Mouse (Mus musculus) macrophage (primary cell): ENCODE results near the gene Tmem151b. TPM values are rescaled to one million over a fixed set of nuclear protein-coding genes. Genes with fewer than 3 reads are reported as not detected.
A peak's percentile ranks its signal among the peaks of the same experiment; 100 is the strongest.

Experiments
- H3K27ac ChIP-seq: fragments of 350-480 bp; formaldehyde crosslinking; 2 replicates; pipeline ENCODE4 v1.9.0; 2021
- H3K36me3 ChIP-seq: fragments of 350-480 bp; formaldehyde crosslinking; 2 replicates; pipeline ENCODE4 v1.9.0; 2021; ENCODE audit errors: inconsistent target
- H3K4me3 ChIP-seq: fragments of 350-480 bp; formaldehyde crosslinking; 2 replicates; pipeline ENCODE4 v1.9.0; 2021; ENCODE audit errors: inconsistent target
- H3K79me2 ChIP-seq: fragments of 350-480 bp; formaldehyde crosslinking; 2 replicates; pipeline ENCODE4 v1.9.0; 2021; ENCODE audit errors: inconsistent target
- whole genome bisulfite sequencing: methylation state at CpG from one replicate; pipeline ENCODE4 v1.1.7; 2026; ENCODE audit warnings: inconsistent platforms; ENCODE audit not compliant: missing documents; 5-methylcytosine and 5-hydroxymethylcytosine counted together
- polyA plus RNA-seq: library from polyadenylated mRNA; stranded (reverse); fragments of 250-400 nt; gene quantifications from 3 replicates; pipeline ENCODE4 v1.2.4, GENCODE M21; 2018; ENCODE audit warnings: inconsistent platforms

Gene Tmem151b
- polyA plus RNA-seq, 1 experiment from 2014 or later = 0.03 TPM

DNA sequence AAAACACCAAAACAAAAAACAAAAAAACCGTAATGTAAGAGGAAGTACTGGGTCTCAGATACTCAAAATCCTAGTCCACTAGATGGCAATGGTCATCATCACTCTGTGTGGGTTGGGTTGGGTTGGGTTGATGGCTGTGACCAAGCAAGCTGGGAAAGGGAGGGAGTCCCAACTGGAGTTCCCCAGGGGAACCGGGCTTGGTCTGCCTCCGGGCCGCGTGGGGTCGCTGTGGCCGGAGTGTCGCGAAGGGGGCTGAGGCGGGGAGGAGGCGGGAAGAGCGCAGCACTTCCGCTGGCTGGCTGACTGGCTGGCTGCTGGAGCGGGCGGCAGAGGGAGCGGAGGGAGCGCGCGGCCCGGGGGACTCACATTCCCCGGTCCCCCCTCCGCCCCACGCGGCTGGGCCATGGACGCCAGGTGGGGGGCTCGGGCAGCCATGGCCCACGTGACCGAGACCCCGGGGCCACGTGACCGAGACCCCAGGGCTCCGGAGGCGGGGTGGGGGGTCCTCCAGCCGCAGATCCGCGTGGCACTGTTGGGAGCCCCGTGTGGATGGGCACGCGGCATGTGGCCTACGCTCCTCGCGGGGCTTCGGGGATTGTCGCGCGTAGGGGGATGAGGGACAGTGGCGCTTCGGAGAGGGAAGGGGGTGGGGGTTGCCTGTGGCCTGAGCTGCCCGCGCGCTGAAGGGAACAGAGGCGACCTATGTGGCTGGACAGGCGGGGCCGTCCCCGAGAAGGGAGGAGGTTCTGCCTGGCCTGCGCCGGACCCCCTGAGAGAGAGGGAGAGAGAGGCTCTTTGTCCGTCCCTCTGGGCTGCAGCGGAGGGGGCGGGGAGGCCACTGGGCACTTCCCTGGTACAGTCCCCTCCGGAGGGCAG lies 14.4 kb upstream of the Tmem151b start, which contains the start of gene Slc35b2:
Slc35b2 (plus strand) TSS at position 220 of the 876 bp plus-strand sequence.
- H3K36me3 ChIP-seq = peaks cover 40% of the 10 kb centered on the region
- peak within 1 kb of the TSS; percentile 73 for H3K4me3 ChIP-seq
- peaks cover 12% of the 10 kb centered on the region for H3K79me2 ChIP-seq
- WGBS = under 1% methylated on average over 52 of the region's 61 CpGs
- peak within 1 kb of the TSS; percentile 34 for H3K27ac ChIP-seq

DNA sequence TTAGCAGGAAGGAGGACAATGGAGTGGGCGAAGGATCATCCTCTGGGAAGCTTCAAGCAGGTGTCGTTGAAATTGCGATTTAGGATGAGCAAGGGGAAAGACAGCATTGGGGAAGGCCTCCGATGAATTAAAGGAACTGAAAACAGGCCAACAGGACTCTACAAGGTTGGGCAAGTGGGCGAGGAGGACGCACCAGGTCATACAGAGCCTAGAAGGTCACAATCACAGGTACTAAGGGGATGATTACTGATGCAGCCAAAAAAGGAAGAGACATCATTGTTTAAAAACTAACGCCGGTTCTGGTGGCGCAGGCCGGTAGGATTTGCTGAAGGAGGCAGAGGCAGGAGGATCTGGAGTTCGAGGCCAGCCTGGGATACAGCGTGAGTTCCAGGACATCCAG lies 13.7 kb upstream of the Tmem151b start:
- 46% methylated on average over 12 of the region's 12 CpGs for WGBS
- H3K4me3 ChIP-seq = no peak overlapping the region
- peaks cover 12% of the 10 kb centered on the region for H3K79me2 ChIP-seq
- H3K27ac ChIP-seq = no peak overlapping the region
- peaks cover 33% of the 10 kb centered on the region for H3K36me3 ChIP-seq

DNA sequence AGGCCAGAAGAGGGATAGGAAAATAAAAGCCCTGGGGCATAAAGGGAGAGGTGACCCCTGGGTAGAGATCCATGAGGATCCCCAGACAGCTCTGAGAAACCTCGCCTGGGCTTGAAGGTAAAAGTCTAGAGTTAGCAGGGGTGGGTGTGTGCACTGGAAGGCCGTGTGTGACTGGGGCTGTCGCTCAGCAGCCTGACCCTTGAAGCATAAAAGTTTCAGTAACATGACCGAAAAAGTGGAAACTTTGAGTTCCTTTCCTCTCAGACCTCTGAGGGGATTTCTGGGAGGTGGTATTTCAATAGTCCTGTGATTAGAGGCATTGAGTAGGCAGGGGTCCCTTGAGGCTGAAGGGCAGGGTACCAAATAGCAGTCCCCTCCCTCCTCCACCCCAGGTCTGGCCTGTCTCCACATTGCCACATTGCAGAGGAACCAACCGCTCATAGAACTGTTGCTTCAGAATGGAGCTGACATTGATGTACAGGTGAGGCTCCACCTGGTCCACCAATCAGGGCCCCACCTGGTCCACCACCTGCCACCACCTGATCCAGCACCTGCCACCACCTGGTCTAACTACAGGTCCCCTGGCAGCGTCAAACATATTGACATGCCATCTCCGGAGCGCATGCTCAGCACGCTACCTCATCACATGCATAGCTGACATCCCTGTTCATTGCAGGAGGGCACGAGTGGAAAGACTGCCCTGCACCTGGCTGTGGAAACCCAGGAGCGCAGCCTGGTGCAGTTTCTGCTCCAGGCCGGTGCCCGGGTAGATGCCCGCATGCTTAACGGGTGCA lies 10.5 kb upstream of the Tmem151b start:
- H3K4me3 ChIP-seq = no peak overlapping the region
- H3K79me2 ChIP-seq = peaks cover 13% of the 10 kb centered on the region
- no peak overlapping the region for H3K27ac ChIP-seq
- WGBS = 93% methylated on average over 13 of the region's 15 CpGs
- H3K36me3 ChIP-seq = peaks cover 16% of the 10 kb centered on the region; the same call in 1 of the 2 replicates

DNA sequence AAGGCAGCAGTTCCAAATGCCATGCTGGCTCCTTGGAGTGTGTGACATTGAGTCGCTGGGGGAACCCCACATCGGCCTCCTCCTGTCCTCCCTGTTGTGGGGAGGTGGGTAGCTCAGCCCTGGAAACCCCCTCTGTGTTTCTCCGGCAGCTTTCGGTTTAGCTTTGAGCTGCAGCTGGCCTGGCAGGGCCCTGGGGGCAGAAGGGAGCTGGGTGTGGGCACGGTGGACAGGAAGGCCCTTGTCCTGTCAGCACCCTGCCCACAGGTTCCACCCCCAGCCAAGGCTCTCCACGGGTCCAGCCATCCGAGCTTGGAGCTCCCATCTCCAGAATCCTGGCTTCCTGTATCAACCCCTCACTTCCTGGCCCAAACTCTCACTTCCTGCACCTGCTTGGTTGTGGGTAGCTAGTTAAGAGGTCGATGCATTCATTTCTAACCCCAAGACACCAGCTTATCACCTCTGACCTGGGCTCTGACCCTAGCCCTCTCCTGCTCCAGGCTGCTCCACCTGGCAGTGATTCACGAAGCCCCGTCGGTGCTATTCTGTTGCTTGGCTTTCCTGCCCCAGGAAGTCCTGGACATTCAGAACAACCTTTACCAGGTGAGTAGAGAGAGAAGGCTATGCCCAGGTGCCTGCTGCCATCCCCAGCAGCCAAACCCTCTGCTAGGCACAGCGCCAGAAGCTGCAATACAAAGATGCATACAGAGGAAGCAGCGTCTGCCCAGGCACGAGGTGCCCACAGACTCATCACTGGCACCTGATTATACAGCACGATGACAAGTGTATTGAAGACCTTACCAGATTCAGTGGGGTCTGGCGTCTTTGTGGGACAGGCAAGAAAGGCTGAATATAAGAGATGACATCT lies 8.8 kb upstream of the Tmem151b start:
- Histone ChIP-seq H3K79me2 (peaks cover 7% of the 10 kb centered on the region; the same call in 1 of the 2 replicates), H3K4me3 (no peak overlapping the region), H3K27ac (no peak overlapping the region), H3K36me3 (peaks cover 16% of the 10 kb centered on the region; the same call in 1 of the 2 replicates)
- WGBS = 34% methylated on average over 16 of the region's 16 CpGs

DNA sequence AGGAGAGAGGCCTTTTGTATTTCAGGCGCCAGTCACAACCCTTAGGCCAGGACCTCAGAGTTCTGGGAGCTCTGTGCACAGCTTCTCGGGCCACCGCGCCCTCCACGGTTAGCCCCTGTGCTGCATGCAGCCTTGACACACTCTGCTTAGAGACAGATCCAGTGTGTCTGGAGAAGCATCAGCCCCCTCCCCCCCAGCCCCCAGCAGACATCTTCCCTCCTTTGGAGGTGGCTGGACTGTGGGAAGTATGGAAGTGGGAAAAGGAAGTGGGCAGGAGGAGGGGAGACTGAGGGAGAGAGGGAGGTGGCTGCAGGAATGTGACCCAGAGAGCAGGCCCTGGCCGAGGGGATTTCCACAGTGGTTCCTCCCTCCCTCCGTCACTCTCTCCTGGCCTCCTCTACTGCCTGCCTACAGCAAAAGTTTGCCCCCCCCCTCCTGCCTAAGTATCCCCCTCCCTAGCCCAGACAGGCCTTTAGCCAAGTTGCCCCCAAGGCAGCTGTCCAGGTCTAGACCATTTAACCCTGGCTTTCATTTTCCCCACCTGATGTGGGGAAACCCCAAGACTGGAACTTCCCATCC lies 7.9 kb upstream of the Tmem151b start:
- H3K4me3 ChIP-seq = peak overlapping the region; percentile 60
- H3K27ac ChIP-seq = peak overlapping the region; percentile 37
- H3K36me3 ChIP-seq = peaks cover 16% of the 10 kb centered on the region; the same call in 1 of the 2 replicates
- 12% methylated on average over 7 of the region's 7 CpGs for WGBS
- peaks cover 7% of the 10 kb centered on the region; the same call in 1 of the 2 replicates for H3K79me2 ChIP-seq

DNA sequence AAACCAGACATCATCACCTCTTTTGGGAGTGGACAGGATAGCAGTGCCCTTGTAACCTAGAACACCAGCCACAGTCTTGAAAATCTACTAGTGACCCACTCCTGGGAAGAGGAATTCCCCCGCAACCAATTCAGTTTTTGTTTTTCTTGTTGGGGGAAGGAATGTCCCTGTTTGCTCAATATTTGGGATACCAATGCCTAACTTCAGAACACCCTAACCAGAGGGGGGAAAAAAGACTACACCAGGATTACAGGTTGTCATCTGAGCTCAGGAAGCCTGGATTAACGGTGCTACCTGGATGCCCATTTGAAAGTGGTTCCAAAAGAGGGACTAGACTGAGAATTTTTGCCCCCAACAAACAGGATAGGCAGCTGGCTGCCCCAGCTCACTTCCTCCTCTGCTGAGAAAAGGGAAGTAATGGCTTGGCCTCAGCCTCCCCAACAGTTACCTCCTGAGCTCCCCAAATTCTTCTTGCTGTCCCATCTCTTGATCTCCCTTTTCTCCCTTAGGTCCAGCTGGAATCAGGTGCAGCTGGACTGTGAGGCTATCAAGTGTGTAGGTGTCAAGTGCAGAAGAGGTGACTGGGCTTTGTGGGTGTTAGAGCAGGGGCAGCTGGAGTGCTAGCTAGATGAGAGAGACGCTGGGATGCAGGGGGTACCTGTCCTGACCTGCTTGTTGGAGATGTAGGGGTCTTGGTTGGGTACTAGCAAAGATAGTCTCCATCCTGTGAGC lies 7.2 kb upstream of the Tmem151b start:
- peaks cover 15% of the 10 kb centered on the region; the same call in 1 of the 2 replicates for H3K36me3 ChIP-seq
- H3K27ac ChIP-seq = peak overlapping the region; percentile 37
- WGBS = 3% methylated on average over 3 of the region's 3 CpGs
- H3K79me2 ChIP-seq = peaks cover 7% of the 10 kb centered on the region; the same call in 1 of the 2 replicates
- peak overlapping the region; percentile 60 for H3K4me3 ChIP-seq

DNA sequence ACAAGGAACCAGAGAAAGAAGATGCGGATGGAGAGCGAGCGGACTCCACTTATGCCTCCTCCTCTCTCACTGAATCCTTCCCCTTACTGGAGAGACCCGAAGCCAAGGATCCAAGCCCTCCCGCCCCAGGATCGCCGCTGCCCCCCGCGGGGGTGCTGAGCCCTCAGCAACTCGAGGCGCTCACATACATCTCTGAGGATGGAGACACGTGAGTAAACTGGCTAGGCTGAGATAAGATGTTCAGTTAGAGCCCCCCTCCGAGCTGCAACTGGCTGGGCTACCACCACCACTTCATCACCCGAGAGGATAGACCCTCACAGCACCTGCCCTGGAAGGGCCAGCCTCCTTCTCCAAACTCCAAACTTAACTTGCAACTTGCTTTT lies 6.6 kb upstream of the Tmem151b start:
- 1% methylated on average over 14 of the region's 14 CpGs for WGBS
- Histone ChIP-seq H3K4me3 (peak overlapping the region; percentile 60), H3K36me3 (peaks cover 11% of the 10 kb centered on the region; the same call in 1 of the 2 replicates), H3K79me2 (peaks cover 7% of the 10 kb centered on the region; the same call in 1 of the 2 replicates), H3K27ac (peak overlapping the region; percentile 37)

DNA sequence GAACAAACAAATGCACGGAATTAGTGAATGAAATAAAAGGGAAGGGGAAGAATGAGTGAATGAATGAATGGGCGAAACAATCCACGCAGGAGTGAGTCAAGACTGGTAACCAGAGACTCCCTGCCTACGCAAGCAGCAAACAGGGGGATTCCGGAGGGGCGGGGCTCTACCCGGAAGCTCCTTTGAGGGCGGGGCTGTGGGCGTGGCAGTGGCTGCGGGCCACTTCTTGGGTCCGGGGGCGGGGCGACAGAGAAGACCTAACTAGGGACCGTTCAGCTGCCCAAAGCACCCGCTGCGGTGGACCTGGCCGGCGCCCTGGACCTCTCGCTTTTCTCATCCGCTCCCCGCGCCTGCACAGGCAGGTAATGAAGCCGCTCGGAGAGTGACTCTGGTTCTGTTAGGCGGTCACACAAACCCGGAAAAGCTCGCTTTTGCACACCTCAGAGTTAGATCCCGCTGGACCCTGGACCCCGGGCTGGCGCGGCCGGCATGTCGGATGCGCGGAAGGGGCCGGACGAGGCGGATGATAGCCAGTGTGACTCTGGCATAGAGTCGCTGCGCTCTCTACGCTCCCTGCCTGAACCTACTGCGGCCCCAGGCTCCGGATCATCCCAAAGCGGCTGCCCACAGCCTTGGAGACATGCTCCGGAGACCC lies 6.1 kb upstream of the Tmem151b start, which contains the start of gene Nfkbie:
Nfkbie (plus strand) TSS at position 252 of the 655 bp plus-strand sequence.
- WGBS = 0% methylated on average over 42 of the region's 45 CpGs
- peak within 1 kb of the TSS; percentile 60 for H3K4me3 ChIP-seq
- peak within 1 kb of the TSS; percentile 37 for H3K27ac ChIP-seq
- H3K36me3 ChIP-seq = peaks cover 7% of the 10 kb centered on the region; the same call in 1 of the 2 replicates
- peaks cover 7% of the 10 kb centered on the region; the same call in 1 of the 2 replicates for H3K79me2 ChIP-seq

DNA sequence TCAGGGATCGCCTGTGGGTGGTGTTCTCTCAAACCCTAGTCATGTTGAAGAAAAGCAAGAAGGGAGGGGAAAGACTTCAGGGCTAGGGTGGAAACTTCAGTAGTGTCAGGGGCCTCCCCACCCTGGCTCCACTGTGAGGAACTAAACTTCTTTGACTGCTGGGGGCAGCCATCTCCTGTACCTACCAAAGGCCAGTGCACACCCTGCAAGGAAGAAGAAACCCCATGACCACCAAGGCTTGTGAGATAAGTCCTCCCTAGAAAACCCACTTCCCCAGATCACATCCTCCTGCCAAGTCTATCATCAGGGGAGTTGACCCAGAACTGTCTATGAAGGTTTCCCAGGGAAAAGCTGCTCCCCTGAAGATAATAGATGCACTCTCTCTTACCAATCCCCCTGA lies 4.9 kb upstream of the Tmem151b start:
- no peak overlapping the region for H3K27ac ChIP-seq
- H3K4me3 ChIP-seq = no peak overlapping the region
- 36% methylated on average over 1 of the region's 1 CpGs for WGBS
- peaks cover 7% of the 10 kb centered on the region; the same call in 1 of the 2 replicates for H3K79me2 ChIP-seq
- H3K36me3 ChIP-seq = no peaks in the 10 kb centered on the region

DNA sequence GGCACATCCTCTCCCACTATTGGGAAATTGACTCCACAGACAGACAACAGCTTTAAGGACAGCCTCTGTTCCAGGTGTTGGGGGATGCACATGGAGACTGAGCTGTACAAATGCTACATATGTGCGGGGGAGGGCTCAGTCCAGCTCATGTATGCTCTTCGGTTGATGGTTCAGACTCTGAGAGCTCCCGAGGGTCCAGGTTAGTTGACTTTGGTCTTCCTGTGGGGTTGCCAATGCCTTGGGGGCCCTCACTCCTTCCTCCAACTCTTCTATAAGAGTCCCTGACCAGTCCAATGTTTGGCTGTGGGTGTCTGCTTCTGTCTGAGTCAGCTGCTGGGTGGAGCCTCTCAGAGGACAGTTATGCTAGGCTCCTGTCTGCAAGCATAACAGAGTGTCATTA lies 3.6 kb upstream of the Tmem151b start:
- WGBS = 89% methylated on average over 3 of the region's 3 CpGs
- Histone ChIP-seq H3K4me3 (no peak overlapping the region), H3K36me3 (no peaks in the 10 kb centered on the region), H3K79me2 (peaks cover 7% of the 10 kb centered on the region; the same call in 1 of the 2 replicates), H3K27ac (no peak overlapping the region)

DNA sequence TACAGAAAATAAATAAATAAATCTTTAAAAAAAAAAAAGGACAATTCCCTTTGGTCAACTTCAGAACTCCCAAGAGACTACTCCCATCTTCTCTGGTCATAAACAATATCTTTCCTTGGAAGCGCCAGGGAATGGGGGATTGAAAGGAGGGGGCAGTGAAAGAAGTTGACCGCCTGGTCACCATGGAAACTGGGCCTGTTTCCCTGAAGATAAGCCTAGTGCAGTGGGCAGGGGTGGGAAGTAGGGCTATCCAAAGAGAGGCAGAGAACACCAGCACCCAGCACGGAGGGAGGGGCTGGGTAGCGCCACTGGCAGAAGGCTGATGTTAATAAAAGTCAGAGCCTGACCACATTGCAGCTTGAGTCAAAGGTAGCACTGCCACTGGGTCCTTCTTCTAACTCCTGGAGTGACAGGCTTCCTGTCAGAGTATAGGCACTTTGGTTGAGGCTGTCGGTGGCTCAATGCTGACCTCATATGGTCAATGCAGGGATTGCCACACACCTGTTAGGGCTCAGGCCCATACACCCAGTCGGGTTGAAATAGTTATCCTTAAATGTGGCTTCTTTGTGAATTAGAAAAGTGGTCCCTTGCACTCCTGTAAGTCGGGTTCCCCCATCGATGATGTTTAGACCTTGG lies 2.5 kb upstream of the Tmem151b start:
- Histone ChIP-seq H3K79me2 (peaks cover 7% of the 10 kb centered on the region; the same call in 1 of the 2 replicates), H3K27ac (no peak overlapping the region), H3K4me3 (no peak overlapping the region), H3K36me3 (no peaks in the 10 kb centered on the region)
- 12% methylated on average over 8 of the region's 8 CpGs for WGBS

DNA sequence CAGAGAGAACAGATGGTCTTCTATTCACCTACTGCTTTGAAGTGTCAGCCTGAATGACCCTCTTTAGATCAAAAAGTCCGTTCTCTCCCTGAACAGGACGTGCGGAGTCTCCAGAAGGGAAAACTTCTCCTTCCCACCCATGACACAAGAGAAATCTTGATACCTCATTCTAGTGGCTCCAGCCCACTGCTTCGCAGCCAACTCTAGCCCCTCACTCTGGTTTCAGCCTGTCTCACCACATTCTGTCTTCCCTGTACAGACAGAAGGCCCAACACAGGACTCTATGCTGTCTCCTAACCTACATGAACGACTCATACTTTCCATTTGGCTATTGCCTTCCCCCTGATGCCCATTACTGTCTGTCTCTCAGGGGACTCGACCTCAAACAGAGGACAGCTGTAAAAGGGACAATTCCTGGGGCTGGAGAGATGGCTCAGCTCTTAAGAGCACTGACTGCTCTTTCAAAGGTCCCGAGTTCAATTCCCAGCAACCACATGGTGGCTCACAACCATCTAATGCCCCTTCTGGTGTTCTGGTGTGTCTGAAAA lies 1.8 kb upstream of the Tmem151b start:
- WGBS = 70% methylated on average over 7 of the region's 7 CpGs
- Histone ChIP-seq H3K79me2 (peaks cover 6% of the 10 kb centered on the region; the same call in 1 of the 2 replicates), H3K4me3 (no peak overlapping the region), H3K36me3 (no peaks in the 10 kb centered on the region), H3K27ac (no peak overlapping the region)
